9 mouse cellular contexts compared by ENCODE assay signal in the genomic region with DNA sequence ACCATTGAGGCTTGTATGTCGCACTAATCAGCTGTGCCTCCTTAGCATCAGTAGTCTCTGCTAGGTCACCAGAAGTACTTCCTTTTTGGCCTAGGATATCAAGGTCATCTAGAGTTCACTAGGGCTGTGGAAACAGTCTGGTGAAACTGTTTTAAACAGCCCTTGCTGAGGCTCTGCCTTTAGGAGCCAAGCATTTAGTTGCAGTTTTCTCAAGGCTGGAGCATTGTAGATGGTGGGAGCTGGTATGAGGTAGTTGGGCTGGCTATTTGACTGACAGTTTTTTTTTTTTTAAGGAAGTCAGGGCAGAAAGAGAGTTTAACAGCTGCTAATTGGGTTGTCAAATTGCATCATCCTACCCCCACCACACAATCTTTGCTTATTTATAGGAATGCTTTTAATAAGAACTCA. TPM values are rescaled to one million over a fixed set of nuclear protein-coding genes. Genes with fewer than 3 reads are reported as not detected.
DNase-seq lines count a peak whose midpoint lies in the region; ATAC-seq and TF ChIP-seq lines count a peak whose summit lies in the region.
"Had no signal": no experiment of that assay in that cellular context is flagged by ENCODE, and none has a peak within 500 bp of the region (broad histone marks: within the 10 kb centered on the region; RNA-seq: fewer than 3 reads in every experiment).

No protein-coding gene starts in this region.

- H3K27ac ChIP-seq in heart, embryonic 10.5 days, result no peak overlapping the region
- H3K27ac ChIP-seq in bone marrow macrophage, adult 2 months (ENCODE audit: insufficient read depth, low read depth, low read length), result peak overlapping the region; percentile 20
- H3K27ac ChIP-seq in forebrain, embryonic 12.5 days, result no peak overlapping the region
- H3K27ac ChIP-seq: embryonic facial prominence, embryonic 15.5 days had no signal

- H3K9ac ChIP-seq in forebrain, embryonic 12.5 days, result no peak overlapping the region
- H3K9ac ChIP-seq: embryonic facial prominence, embryonic 15.5 days had no signal

- no peak overlapping the region for H3K4me2 ChIP-seq in forebrain, embryonic 12.5 days
- H3K4me2 ChIP-seq: embryonic facial prominence, embryonic 15.5 days had no signal

- peak; percentile 48 to 72 for DNase-seq in heart, adult 9 months (ENCODE audit: low spot score in 2 of 2)
- DNase-seq in heart, embryonic 10.5 days (ENCODE audit: low spot score), result no peak
- DNase-seq in B cell, adult 2 months, result peak; percentile 15 to 21
- peak; percentile 37 for DNase-seq in lung, postnatal 10 days
- DNase-seq in cerebellum, adult 8-10 months, result no peak
- DNase-seq in cerebellum, adult 18-20 months, result no peak

- no peak for TF ChIP-seq POLR2A in bone marrow macrophage, adult 2 months (IDR thresholded peaks at IDR 0.05; ENCODE audit: borderline replicate concordance, low read depth, low read length)

- TF ChIP-seq CTCF in bone marrow macrophage, adult 2 months (IDR thresholded peaks at IDR 0.05; ENCODE audit: low read depth, low read length), result no peak

- no peak for ATAC-seq in forebrain, embryonic 12.5 days (ENCODE audit: low FRiP score)

- H3K4me3 ChIP-seq in heart, embryonic 10.5 days, result no peak overlapping the region
- no peak overlapping the region for H3K4me3 ChIP-seq in bone marrow macrophage, adult 2 months (ENCODE audit: insufficient read depth, low read length)
- no peak overlapping the region for H3K4me3 ChIP-seq in forebrain, embryonic 12.5 days (replicated peaks)
- H3K4me3 ChIP-seq: embryonic facial prominence, embryonic 15.5 days had no signal

- 31% methylated on average over 1 of the region's 1 CpGs for WGBS in heart, embryonic 10.5 days
- 87% methylated on average over 1 of the region's 1 CpGs for WGBS in forebrain, embryonic 12.5 days

- no peaks in the 10 kb centered on the region for H3K27me3 ChIP-seq in heart, embryonic 10.5 days (ENCODE audit: insufficient read depth, poor library complexity, severe bottlenecking)
- H3K27me3 ChIP-seq in forebrain, embryonic 12.5 days, result no peaks in the 10 kb centered on the region
- H3K27me3 ChIP-seq: embryonic facial prominence, embryonic 15.5 days had no signal

- H3K36me3 ChIP-seq in heart, embryonic 10.5 days, result no peaks in the 10 kb centered on the region
- H3K36me3 ChIP-seq in forebrain, embryonic 12.5 days (replicated peaks), result no peaks in the 10 kb centered on the region
- H3K36me3 ChIP-seq: embryonic facial prominence, embryonic 15.5 days had no signal

- no peaks in the 10 kb centered on the region for H3K9me3 ChIP-seq in heart, embryonic 10.5 days
- no peaks in the 10 kb centered on the region for H3K9me3 ChIP-seq in forebrain, embryonic 12.5 days
- H3K9me3 ChIP-seq: embryonic facial prominence, embryonic 15.5 days had no signal

- peaks cover 37% of the 10 kb centered on the region for H3K4me1 ChIP-seq in heart, embryonic 10.5 days
- peaks cover 58% of the 10 kb centered on the region for H3K4me1 ChIP-seq in bone marrow macrophage, adult 2 months (ENCODE audit: control insufficient read depth, insufficient read depth, low read length)
- peaks cover 27% of the 10 kb centered on the region for H3K4me1 ChIP-seq in forebrain, embryonic 12.5 days

RNA-seq across cellular contexts. Expression of a gene that starts 56.6 kb away (rescaled TPM):
- polyA plus RNA-seq in heart, embryonic 10.5 days (2016; fragmentation: Nextera tagmentation; extraction: Ambion mirVana), result 14.9 and 16.5 TPM in 2 replicates
- 144 and 157 TPM in 2 replicates for polyA plus RNA-seq in bone marrow macrophage, adult 2 months (2012; ENCODE audit: insufficient read depth, insufficient read length, missing spikeins)
- 19.5 and 21.2 TPM in 2 replicates for polyA plus RNA-seq in forebrain, embryonic 12.5 days (2016; fragmentation: Nextera tagmentation; extraction: Ambion mirVana)

Comparison
In these comparisons a context has a peak if more than half of its experiments do, and no peak if none do; other contexts are left out.
1. DNase-seq: peak in heart, adult 9 months (2 of 2), B cell, adult 2 months (2 of 2) and lung, postnatal 10 days (single experiment); none in heart, embryonic 10.5 days (single experiment), cerebellum, adult 8-10 months (single experiment) and cerebellum, adult 18-20 months (0 of 2).